Mouse (Mus musculus) left cerebral cortex, adult 2 months (tissue): ENCODE measurements at regions not wholly inside any gene's neighbourhood (a gene's known extent, or its start where the extent isn't known, plus 50 kb on each side); places are given as distances from the start of the nearest gene placed in this dataset.

Source experiments
- DNase-seq, 2 experiments: peaks; one replicate each; pipeline ENCODE4 v3.0.0; 2021 to 2022; ENCODE audit warnings: low spot score in 2 of 2, mixed read lengths in 1 of 2; ENCODE audit errors: extremely low spot score in 1 of 2
- H3K27ac ChIP-seq: fragments of 200-600 bp; 2 replicates; pipeline ENCODE4 v1.8.1; 2022
- H3K4me3 ChIP-seq: fragments of 200-600 bp; 2 replicates; pipeline ENCODE4 v1.8.1; 2022
- CTCF ChIP-seq: fragments of 200-600 bp; IDR thresholded peaks from 2 replicates; pipeline ENCODE4 v1.8.1; 2022; ENCODE audit warnings: antibody characterized with exemption, mild to moderate bottlenecking, moderate library complexity
- intact Hi-C: fragments of 180-260 bp; cut with DNase I; formaldehyde crosslinking; loops from one replicate; pipeline ENCODE4 v1.15.1; 2025

DNA sequence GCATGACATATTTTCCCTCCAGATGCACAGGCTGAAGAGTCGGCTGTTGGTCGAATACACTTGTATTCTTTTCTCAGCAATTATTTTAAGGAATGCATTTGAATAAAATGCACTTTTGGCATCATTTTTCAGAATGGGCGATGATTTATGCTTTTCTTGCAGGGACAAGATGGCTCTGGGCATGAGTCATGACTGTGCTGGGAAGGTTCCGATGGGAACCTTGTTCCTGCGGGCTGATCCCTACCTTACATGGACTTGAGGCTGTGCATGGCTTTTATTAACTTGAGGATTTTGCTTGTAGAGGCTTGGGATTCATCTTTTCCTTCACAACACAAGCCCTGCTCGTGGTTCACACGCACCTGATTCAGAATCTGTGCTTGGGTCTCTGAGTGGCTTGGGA, 481.7 kb upstream of the Jag1 start:
- intact Hi-C loops, result no loop called here
- no peak for DNase-seq
- TF ChIP-seq CTCF, result no peak
- Histone ChIP-seq H3K27ac (no peak overlapping the region), H3K4me3 (no peak overlapping the region)

DNA sequence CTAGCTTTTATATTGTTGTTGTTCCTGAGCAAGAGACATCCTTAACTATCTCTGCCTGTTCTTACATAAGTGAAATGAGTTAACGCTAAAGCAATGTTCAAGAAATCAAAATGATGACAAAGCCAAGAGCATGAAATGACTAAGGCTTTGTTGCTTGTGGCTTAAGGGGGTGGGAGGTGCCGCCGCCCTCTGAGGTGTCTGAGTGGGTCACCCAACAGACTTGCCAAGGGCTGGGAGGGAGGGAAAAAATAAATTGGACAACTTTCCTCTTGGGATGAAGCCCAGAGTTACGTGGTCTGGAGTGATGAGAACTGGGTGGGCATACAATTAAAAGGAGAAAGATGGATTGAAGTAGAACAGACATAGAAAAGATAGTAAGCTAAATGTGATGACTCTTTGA, 478.1 kb upstream of the Jag1 start:
- no peak for TF ChIP-seq CTCF
- Histone ChIP-seq H3K4me3 (no peak overlapping the region), H3K27ac (no peak overlapping the region)
- no peak for DNase-seq
- intact Hi-C loops, result no loop called here

DNA sequence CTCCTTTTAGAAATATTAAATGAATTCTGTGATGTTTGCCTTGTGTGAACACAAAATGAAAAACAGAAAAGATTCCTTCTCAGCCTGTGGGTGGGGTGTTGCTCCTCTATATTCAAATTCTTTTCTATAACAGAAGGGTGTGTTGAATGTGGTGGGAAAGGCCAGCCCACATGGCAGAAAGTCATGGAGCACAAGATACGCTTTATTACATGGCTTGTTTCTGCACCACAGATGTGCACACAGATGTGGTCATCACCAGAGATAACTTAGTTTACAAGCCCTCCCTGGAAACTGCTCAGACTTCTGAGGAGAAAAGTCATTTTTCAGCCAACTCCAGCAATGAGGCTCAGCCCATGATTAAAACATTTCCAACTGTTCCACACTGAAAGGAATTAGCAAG, 475.1 kb upstream of the Jag1 start:
- no peak overlapping the region for H3K27ac ChIP-seq
- intact Hi-C loops, result no loop called here
- DNase-seq, result no peak
- H3K4me3 ChIP-seq, result no peak overlapping the region
- TF ChIP-seq CTCF, result no peak

DNA sequence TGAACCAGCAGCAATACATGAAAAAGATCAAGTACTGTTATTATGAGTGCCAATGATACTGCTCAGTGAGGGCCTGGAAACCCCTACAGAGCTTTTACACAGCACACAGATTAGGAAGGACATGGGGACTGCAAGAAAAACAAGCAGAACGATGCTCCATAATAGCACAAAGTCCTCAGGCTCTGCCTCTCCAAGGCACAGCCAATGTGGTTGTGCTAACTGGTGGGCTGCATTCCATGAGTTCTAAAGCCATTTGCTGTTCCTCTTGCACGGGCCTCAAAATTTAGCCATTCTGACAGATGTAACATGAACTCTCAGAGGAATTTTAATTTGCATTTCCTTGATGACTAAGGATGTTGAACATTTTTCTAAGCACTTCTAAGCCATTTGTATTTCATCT, 465.0 kb upstream of the Jag1 start:
- intact Hi-C loops, result no loop called here
- TF ChIP-seq CTCF, result no peak
- H3K27ac ChIP-seq, result no peak overlapping the region
- no peak for DNase-seq
- no peak overlapping the region for H3K4me3 ChIP-seq

DNA sequence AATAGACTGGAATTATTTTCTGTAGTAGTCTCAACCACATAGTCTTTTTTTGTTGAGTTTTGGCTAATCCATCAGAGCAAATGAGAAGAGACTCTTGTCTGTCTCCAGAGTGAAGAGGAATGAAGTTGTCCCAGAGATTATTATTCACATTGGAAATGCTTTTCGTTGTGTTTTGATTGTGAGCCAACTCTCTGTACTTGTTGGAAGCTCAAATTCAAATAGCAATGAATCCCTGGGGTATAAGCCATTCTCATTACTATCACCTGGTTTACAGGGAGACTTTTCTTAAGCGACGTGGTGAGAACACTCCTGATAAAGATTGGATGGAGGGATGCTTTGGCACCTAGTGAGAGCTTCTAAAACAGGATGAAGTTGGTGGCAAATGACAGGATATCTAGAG, 459.3 kb upstream of the Jag1 start:
- no peak for DNase-seq
- Histone ChIP-seq H3K27ac (no peak overlapping the region), H3K4me3 (no peak overlapping the region)
- TF ChIP-seq CTCF, result no peak
- intact Hi-C loops, result no loop called here

DNA sequence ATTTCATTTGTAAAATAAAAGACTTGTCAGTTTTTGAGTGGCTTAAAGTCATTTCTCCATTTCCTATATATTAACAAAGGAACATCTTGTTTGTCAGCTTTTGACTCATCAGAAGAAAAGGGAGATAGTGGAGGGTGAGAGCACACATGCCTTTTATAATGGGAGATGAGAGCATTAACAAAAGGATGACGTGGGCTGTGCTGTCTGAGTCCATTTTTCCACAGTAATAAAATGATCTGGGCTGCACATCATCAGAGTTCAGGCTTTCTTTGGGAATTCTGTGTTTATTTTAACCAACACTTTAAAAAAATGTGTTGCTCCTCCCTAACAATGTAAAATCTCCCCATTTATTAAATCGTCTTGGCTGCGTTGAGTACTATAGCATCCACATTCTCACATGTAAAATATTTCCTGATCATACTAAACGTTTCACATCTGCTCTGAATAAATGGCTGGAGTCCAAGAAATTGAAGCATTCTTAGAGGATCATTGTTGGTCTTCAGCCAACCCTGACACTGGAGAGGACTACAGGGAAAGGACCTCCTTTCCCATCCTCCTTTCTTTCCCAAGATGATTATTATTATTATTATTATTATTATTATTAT, 458.5 kb upstream of the Jag1 start:
- H3K4me3 ChIP-seq, result no peak overlapping the region
- no peak for TF ChIP-seq CTCF
- DNase-seq, result no peak
- intact Hi-C loops, result no loop called here
- no peak overlapping the region for H3K27ac ChIP-seq

DNA sequence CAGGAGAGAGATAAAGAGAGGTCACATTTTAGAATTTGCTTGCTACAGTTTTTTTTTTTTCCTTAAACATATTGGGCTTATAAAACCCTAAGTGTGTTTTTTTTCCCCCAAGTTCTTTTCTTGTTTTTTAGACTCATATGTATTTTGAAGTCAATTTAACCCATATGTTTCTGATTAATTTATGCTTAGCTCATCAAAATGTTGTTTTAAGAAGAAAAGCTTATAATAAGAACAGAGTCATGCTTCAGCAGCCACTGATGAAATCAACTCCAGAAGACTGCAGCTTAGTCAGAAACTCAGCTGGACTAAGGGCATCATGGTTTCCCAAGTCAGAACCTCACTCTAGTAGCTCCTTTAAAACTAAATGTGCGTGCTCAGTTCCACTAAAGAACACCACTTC, 454.7 kb upstream of the Jag1 start:
- intact Hi-C loops, result no loop called here
- Histone ChIP-seq H3K27ac (no peak overlapping the region), H3K4me3 (no peak overlapping the region)
- no peak for TF ChIP-seq CTCF
- DNase-seq, result no peak

DNA sequence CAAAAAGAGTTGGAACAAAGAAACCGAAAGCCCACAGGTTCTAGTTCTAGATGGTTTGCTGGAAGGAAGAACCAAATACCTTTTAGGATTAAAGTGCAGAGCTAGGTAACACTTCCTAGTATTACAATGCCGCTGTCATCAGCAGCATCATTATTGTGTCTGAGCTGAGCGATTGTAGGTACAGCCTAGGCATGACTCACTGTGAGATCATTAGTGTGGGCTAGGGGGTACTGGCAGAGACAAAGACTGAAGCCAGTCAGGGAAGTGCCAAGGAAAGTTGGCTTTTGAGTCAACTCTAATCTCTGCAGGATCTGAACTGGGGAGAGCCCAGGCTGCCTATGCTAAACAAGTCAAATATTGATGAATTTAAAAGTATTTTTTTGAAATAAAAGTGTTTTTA, 450.2 kb upstream of the Jag1 start:
- TF ChIP-seq CTCF, result no peak
- Histone ChIP-seq H3K4me3 (no peak overlapping the region), H3K27ac (no peak overlapping the region)
- DNase-seq, result no peak
- intact Hi-C loops, result no loop called here

DNA sequence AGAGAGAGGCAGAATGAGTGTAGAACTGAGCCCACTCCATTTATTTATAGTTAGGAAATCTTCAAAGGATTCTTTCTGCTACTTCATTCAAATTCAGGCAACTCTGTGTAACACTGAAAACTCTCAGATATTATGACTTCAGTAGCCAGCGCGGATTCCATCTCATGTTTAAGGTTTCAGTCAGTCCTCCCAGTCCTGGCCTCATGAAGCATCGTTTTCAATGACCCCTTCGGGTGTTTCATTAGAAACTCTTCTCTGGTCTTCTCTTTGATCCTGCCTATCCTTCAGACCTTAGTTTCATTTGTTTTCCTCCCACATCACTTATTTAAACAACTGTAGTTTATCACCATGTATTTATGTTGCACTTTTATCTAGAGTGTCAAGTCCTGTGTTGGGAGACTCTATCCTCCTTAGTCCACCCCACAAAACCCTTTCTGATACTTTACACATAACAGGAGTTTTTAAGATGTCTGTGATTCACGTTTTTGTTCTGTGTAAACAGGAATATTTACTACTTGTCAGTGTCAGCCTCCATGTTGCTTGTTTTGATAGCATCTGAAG, 447.7 kb upstream of the Jag1 start:
- H3K4me3 ChIP-seq, result no peak overlapping the region
- intact Hi-C loops, result no loop called here
- TF ChIP-seq CTCF, result no peak
- DNase-seq, result no peak
- H3K27ac ChIP-seq, result no peak overlapping the region

DNA sequence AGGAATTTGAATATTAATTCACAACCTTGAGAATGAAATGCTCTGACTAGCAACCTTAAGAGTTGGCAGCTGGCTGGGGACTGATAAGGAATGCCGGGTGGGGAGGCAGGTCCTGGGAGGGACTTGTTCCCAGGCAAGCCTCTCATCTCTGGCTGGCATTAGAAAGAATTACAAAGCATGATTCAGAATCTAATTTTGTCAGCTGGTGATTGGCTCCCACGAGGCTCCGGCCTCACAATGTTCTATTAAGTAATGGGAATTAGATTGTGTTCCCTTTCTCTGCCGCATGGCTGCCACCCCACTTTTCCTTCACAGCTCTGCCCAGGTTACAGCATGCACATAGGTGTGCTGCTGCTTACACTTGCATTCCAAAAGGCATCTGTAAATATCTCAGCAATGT, 443.9 kb upstream of the Jag1 start:
- DNase-seq, result no peak
- intact Hi-C loops, result no loop called here
- TF ChIP-seq CTCF, result no peak
- H3K27ac ChIP-seq, result no peak overlapping the region
- no peak overlapping the region for H3K4me3 ChIP-seq

DNA sequence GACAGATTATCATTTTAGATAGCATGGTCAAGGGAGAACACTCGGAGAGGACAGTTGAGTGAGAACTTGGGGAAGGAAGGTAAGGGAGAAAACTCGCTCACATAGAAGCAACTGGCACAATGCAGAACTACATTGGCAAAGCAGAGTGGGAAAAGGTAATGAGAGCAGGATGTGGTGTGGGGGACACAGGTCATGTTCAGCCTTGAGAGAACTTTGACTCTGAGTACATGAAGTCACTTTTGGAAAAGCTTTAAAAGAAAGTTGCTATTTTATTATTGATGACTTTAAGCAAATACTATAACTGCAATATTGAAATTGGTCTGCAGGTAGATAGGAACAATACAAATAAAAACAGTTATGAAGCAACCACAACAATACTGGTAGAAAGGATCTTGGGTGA, 437.4 kb upstream of the Jag1 start:
- intact Hi-C loops, result no loop called here
- H3K27ac ChIP-seq, result no peak overlapping the region
- no peak overlapping the region for H3K4me3 ChIP-seq
- TF ChIP-seq CTCF, result no peak
- no peak for DNase-seq

DNA sequence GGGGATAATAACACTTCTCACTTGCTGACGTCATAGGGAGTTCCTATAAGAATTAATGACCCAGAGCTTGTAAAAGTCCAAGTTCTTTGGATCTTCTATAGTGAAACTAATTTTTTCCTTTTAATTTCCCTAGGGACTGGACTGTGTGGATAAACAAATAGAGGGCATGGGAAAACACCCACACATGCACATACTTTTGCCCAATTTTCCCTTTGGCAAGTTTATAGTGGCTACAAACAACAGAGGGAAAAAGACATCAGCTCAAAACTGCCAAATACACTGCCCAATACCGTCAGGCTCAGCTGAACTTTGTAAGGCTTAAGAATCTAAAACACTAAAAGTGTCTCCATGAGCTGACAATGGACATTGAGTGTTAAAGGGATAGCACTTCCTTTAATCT, 420.1 kb upstream of the Jag1 start:
- TF ChIP-seq CTCF, result no peak
- DNase-seq, result no peak
- Histone ChIP-seq H3K27ac (no peak overlapping the region), H3K4me3 (no peak overlapping the region)
- intact Hi-C loops, result no loop called here

DNA sequence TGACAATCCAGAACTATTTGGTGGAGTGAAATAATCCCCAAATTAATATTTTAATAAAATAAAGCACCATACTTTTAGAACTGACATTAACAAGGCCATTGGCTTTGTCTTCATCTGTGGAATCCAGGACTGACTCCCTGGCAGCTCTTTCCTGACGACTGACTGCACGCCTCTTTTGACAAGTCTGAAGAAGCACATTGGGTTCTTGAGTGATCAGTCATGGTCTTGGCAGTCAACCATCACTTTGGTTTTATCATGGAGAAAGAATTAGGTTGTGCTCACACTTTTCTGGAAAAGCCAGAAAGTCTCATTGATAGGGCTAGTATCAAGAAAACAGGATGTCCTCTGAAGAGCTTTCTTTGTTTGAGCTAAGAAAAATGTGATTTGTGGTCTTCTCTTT, 399.8 kb upstream of the Jag1 start:
- TF ChIP-seq CTCF, result no peak
- intact Hi-C loops, result no loop called here
- no peak for DNase-seq
- no peak overlapping the region for H3K4me3 ChIP-seq
- H3K27ac ChIP-seq, result no peak overlapping the region
